ENCODE assay signal across 9 mouse cellular contexts in genomic region chr4:57181538-57181937, GRCm38 (mm10). TPM values are rescaled to one million over a fixed set of nuclear protein-coding genes. Genes with fewer than 3 reads are reported as not detected.
A peak's percentile ranks its signal among the peaks of the same experiment; 100 is the strongest.
DNase-seq lines count a peak whose midpoint lies in the region; ATAC-seq and TF ChIP-seq lines count a peak whose summit lies in the region.
"Had no signal": no experiment of that assay in that cellular context is flagged by ENCODE, and none has a peak within 500 bp of the region (broad histone marks: within the 10 kb centered on the region; RNA-seq: fewer than 3 reads in every experiment).

No protein-coding gene starts in this region.

- whole genome bisulfite sequencing in lung, adult 2 months, result 52% methylated on average over 1 of the region's 1 CpGs
- 78% methylated on average over 1 of the region's 1 CpGs for WGBS in hindbrain, embryonic 12.5 days

- peak; percentile 16 for DNase-seq in cerebellum, adult 11 months
- no peak for DNase-seq in lung, adult 2 months
- no peak for DNase-seq in lung, postnatal 10 days
- DNase-seq in cerebellum, adult 9-10 months, result peak; percentile 49
- DNase-seq in lung, postnatal 25 days (ENCODE audit: low spot score), result peak; percentile 57
- no peak for DNase-seq in thymus, postnatal 0 days (ENCODE audit: low spot score)

- 0 out of 2 replicates have a peak, but pooled peaks have one; percentile 30 for TF ChIP-seq CTCF in lung, adult 2 months (IDR thresholded peaks at IDR 0.05; ENCODE audit: insufficient read depth, low read length)

- H3K36me3 ChIP-seq in hindbrain, embryonic 12.5 days, result no peaks in the 10 kb centered on the region
- H3K36me3 ChIP-seq: heart, embryonic 10.5 days had no signal

- no peak for TF ChIP-seq POLR2A in lung, adult 2 months (IDR thresholded peaks at IDR 0.05; ENCODE audit: borderline replicate concordance, extremely low read depth, low read depth, low read length)

- no peak for ATAC-seq in cerebellum, adult (ENCODE audit: insufficient number of reproducible peaks, low FRiP score, low TSS enrichment)
- ATAC-seq in hindbrain, embryonic 12.5 days (ENCODE audit: low FRiP score), result no peak

- H3K4me3 ChIP-seq in lung, adult 2 months (replicated peaks; ENCODE audit: extremely low read depth, low read depth, low read length), result no peak overlapping the region
- no peak overlapping the region for H3K4me3 ChIP-seq in hindbrain, embryonic 12.5 days
- H3K4me3 ChIP-seq: heart, embryonic 10.5 days had no signal

- H3K27ac ChIP-seq in hindbrain, embryonic 12.5 days, result no peak overlapping the region
- H3K27ac ChIP-seq: heart, embryonic 10.5 days had no signal

- no peaks in the 10 kb centered on the region for H3K27me3 ChIP-seq in hindbrain, embryonic 12.5 days

- no peaks in the 10 kb centered on the region for H3K4me1 ChIP-seq in lung, adult 2 months (ENCODE audit: control insufficient read depth, insufficient read depth, low read length)
- peaks cover 3% of the 10 kb centered on the region; the same call in 1 of the 2 replicates for H3K4me1 ChIP-seq in hindbrain, embryonic 12.5 days

- H3K9me3 ChIP-seq in hindbrain, embryonic 12.5 days (replicated peaks), result no peaks in the 10 kb centered on the region
- H3K9me3 ChIP-seq: heart, embryonic 10.5 days had no signal

- H3K9ac ChIP-seq in hindbrain, embryonic 12.5 days, result no peak overlapping the region

- H3K4me2 ChIP-seq in hindbrain, embryonic 12.5 days (replicated peaks), result no peak overlapping the region

RNA-seq across cellular contexts. Expression of gene Epb41l4b, which starts 38.3 kb away (rescaled TPM):
- 23.8 and 28.9 TPM in 2 replicates for polyA plus RNA-seq in lung, adult 2 months (2012; rRNA removed)
- 2.2 and 2.4 TPM in 2 replicates for polyA plus RNA-seq in thymus, postnatal 0 days (2015; fragmentation: Nextera tagmentation; extraction: Ambion mirVana)
- 1.5 and 2.0 TPM in 2 replicates for polyA plus RNA-seq in hindbrain, embryonic 12.5 days (2016; fragmentation: Nextera tagmentation; extraction: Ambion mirVana)

Comparison
In these comparisons a context has a peak if more than half of its experiments do, and no peak if none do; other contexts are left out.
1. DNase-seq: peak in cerebellum, adult 11 months (single experiment), cerebellum, adult 9-10 months (single experiment) and lung, postnatal 25 days (single experiment); none in lung, adult 2 months (single experiment), lung, postnatal 10 days (single experiment) and thymus, postnatal 0 days (single experiment).